Mouse (Mus musculus): ENCODE data around the gene Lbx2.
A peak's percentile ranks its signal among the peaks of the same experiment; 100 is the strongest.

Lbx2 gene

GRCm38 (mm10) chr6:83132176-83132919 lies 46.2 kb downstream of the Lbx2 start:
- DNase-seq (ENCODE audit: low spot score), result no peak

- DNase-seq (ENCODE audit: low spot score), result no peak
These were observed 48.1 kb downstream of the Lbx2 start for GRCm38 (mm10) chr6:83134226-83134625.

- DNase-seq (ENCODE audit: low spot score), result no peak
These were observed 48.9 kb downstream of the Lbx2 start, which contains the start of gene Rtkn for GRCm38 (mm10) chr6:83134951-83135513. Gene Rtkn (plus strand): TSS chr6:83135463.

GRCm38 (mm10) chr6:83135571-83136161 lies 49.5 kb downstream of the Lbx2 start:
- peak; percentile 40 for DNase-seq (ENCODE audit: low spot score)

- no peak for DNase-seq (ENCODE audit: low spot score)
These were observed 50.2 kb downstream of the Lbx2 start for GRCm38 (mm10) chr6:83136291-83136880.

- DNase-seq (ENCODE audit: low spot score), result peak; percentile 93
These were observed 50.9 kb downstream of the Lbx2 start for GRCm38 (mm10) chr6:83136881-83137575.

- peak; percentile 95 for DNase-seq (ENCODE audit: low spot score)
These were observed 51.4 kb downstream of the Lbx2 start for GRCm38 (mm10) chr6:83137576-83137950.

Measured in embryo, embryonic 10.5 days (tissue).